Mouse (Mus musculus) bone marrow macrophage, adult 2 months (primary cell): ENCODE measurements around the gene Dalrd3.

Source experiments
- CTCF ChIP-seq: IDR thresholded peaks from 2 replicates; pipeline ENCODE4 v1.5.1; 2012; ENCODE audit warnings: low read depth, mild to moderate bottlenecking, low read length, moderate library complexity
- POLR2A ChIP-seq: IDR thresholded peaks from 2 replicates; pipeline ENCODE4 v1.6.1; 2012; ENCODE audit warnings: mild to moderate bottlenecking, low read depth, low read length, borderline replicate concordance

GRCm38 (mm10) chr9:108589229-108589628 is 19.5 kb downstream of the Dalrd3 start:
- TF ChIP-seq POLR2A = no peak
- no peak for TF ChIP-seq CTCF
